Mouse (Mus musculus) heart, postnatal 25 days (tissue): ENCODE measurements at regions not wholly inside any gene's neighbourhood (a gene's known extent, or its start where the extent isn't known, plus 50 kb on each side); places are given as distances from the start of the nearest gene placed in this dataset.

Experiments
- DNase-seq: peaks from one replicate; pipeline ENCODE4 v3.0.0; 2022; ENCODE audit warnings: low spot score
- intact Hi-C: fragments of 180-260 bp; cut with DNase I; formaldehyde crosslinking; loops from one replicate; pipeline ENCODE4 v1.15.1; 2025

DNA sequence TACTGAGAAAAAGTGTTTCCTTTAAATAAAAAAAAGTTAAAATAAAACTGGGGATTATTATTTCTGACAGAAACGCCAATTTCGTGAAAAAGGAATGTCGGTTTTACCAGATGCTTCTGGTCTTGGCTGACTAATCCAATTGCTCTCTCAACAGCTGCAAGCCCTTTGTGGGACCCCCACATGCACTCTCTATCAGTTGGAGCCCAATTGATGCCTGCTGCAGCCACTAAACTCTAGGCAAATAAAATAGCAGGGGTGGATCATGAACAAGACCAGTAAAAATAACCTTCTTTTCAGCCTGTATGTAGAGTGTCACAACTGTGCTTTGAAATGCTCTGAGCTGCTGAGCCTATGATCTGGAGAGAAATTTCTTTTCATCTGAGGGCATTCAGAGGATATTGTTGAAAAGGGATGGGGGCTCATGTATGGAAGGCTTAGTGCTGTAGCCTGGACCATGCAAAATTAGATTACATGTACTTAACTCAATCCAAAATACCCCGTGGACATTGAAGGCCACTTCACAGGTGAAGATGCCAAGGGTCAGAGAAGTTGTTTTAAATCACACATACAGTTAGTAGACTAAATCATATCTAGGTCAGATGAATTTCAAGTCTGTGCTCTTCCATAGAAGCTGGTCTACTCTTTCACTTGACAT is 117.0 kb upstream of the Cep162 start:
- DNase-seq, result no peak
- intact Hi-C loops, result no loop called here

DNA sequence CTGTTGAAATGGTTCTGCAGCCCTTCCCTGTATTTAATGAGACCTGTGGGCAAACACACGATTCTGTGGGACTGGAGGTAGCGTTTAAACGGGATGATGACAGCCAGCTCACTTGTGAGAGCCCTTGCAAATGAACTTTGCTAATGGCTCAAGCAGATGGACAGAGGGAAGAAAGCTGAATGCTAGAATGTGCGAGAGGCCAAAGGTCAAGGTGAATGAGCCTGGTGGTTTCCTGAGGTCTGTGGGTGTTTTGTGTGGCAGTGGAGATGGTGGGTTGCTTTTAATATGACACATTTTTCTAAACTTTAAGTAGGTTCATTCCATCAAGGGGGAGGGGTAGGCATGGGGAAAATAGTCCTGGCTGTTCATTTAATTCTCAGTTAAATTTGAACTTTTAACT is 113.7 kb upstream of the Cep162 start:
- DNase-seq, result no peak
- intact Hi-C loops, result no loop called here

DNA sequence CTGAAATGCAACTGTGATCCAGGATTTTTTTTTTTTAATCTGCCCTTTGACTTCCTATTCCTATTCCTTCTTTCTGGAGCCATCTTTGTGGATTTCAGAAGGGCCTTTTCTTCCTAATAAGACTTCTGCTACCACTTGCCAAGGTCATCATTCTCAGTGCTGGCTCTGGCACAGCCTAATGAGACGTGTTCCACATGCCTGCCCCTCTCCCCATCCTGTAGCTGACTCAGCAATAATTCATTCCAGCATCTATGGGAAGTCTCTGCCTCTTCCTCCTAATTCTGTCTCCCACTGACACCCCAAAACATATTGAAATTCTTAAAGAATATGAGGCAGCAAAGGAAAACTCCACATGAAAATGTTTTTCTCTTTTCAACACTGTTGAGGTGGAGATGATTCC is 91.7 kb upstream of the Cep162 start:
- intact Hi-C loops, result no loop called here
- DNase-seq, result no peak

DNA sequence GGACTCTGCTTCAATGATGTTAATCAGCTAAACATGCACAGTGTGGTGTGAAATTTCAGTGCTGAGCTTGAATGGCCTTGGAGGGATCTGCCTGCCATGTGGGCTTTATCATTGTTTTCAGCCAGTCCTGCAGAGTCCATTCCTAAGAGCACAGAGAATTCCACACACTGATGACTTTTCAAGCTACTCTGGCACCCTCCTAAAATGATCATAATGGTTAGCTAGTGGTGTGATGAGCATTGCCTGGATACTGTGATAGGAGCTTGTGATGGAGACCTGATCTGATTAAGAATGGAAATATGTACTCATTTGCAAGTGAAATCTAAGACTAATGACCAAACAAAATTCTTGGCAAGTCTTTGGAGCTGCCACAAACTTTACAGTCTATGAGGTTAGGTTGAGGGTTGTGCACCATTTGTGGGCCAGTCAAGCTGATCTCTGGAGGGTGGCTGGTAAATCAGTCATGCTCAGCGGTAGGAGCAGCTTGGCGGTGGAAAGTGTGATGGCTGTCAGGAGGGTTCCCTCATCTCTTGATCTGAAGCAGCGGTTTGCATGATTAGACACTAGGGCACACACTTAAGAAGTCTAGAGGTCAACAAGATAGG is 91.0 kb upstream of the Cep162 start:
- DNase-seq, result no peak
- intact Hi-C loops, result no loop called here

DNA sequence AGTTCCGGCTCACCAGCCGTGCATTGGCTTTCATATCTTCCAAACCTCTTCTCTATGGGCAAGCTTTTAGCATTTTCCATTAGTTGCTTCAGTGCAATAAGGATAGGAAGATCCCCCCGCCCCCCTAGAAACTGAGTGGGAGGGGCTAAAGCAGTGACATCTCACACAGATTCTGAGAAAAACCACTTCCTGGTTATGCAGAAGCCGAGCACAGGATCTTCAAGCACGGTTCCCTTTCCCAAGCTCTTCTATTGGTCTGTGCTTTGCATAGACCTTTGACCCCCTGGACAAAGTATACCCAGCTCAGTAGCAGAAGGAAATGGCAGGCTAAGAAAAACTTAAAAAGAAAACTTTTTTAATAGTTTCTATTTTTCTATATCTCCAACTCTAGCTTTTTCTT is 86.1 kb upstream of the Cep162 start:
- intact Hi-C loops, result no loop called here
- no peak for DNase-seq

DNA sequence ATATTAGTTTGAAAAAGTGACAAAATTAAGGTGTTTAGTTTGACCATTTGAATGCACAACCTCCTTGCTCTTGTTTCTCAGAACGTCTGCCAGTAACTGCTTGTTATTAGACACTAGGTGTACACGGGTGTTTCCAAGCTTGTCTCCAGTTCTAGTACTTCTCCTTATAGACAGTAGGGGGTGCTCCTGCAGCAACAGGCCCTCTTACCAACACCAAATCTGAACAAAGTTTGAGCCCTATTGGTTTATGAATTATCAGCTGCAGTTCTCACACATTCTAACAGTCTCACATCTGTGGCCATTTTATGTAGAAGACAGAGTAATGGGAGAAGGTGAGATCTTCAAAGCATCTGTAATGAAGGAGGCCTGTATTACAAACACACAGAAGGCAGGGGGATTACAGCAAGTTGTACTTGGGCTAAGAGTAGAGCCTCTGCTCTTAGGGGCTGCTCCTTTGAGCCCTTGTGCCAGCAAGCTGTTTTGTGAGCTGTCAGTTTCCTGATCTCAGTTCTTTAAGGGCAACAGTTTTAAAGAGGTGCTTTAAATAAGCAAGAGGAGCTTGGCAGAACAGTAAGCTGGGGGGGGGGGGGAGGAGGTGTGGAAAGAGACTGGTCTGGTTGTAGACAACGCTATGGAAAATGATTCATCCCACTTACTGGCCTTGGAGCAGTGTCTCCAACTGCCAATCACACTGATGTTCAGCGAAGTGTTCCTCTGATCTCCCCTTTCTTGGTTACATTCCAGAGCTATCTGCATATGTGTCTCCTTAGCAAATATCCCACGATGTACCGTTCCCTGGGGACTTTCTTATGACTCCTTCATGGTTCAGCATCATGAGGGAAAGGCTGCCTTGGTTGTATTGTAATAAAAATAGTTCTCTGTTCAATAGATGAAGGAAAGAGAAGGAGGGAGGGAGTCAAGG is 71.3 kb upstream of the Cep162 start:
- intact Hi-C loops, result no loop called here
- no peak for DNase-seq

DNA sequence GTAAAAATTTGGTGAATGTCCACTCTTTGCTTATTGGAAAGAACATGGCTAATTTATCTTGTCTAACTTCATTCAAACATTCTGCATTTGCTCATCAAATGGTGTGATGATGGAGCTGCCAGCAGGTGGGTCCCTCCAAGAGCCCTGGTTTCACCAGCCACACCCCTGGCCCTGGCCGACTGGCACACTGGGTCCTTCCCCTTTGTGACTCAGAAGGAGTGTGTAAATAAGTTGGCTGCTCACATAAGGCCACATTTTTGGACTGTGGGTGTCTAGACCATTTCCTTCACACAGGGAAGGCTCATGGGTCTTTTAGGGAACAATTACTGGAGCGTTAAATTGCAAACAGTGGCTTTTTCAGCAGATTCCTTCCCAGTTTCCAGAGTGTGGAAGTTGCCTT is 68.4 kb upstream of the Cep162 start:
- intact Hi-C loops, result no loop called here
- DNase-seq, result no peak

DNA sequence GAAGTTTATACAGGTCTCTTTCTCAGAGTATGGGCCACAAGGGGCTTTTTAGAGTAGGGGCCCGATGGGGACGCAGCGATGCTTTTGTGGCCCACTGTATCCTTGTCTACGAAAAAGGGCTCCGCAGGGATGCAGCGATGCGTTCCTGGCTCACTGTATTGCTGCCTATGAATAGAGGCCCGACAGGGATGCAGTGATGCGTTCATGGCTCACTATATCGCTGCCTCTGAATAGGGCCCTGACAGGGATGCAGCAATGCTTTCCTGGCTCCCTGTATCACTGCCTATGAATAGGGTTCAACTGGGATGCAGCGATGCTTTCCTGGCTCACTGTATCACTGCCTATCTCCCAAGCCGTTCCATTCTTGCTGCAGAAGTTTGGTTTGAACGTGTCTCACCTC is 65.4 kb upstream of the Cep162 start:
- no peak for DNase-seq
- intact Hi-C loops, result no loop called here

DNA sequence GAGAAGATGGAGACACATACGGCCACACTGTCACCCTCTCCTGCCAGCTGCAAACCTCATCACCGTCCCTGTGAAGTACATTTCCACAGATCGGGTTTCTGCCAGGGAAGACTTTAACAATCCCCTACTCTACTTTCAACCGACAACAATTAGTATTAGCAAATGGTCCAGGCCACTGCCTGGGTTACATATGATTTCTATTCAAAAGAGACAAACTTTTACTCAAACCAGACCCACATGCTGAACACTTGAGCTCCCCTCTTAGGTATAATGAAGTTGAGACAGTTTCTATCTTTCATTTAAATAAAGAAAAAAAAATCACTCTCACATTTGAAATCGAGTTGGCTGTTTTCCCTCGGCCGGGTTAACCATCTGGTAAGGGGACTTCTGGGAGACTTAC is 63.4 kb upstream of the Cep162 start:
- no peak for DNase-seq
- intact Hi-C loops, result no loop called here

DNA sequence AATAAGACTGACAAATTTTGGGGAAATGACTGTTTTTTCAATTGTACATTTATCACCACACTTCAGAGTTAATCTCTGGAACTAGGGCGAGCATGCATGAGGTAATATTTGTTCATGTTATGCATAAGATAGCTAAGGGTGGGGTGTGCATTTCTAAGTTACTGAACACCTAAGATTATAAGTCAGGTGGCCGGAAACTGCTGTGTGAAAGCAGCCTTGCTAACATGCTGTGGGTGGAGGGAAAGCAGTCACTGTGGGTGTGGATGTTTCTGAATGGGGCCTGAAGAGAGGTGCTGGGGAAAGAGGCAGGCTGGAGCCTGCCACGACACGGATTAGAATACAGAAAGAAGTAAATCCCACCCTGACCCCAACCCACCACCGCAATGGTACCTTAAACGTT is 54.8 kb upstream of the Cep162 start:
- intact Hi-C loops, result no loop called here

More for the DNA sequence above, 54.8 kb upstream of the Cep162 start:
- DNase-seq, result no peak
